ENCODE assay signal across 10 mouse cellular contexts in genomic region chr4:29301348-29301747, GRCm38 (mm10).
A peak's percentile ranks its signal among the peaks of the same experiment; 100 is the strongest.
DNase-seq lines count a peak whose midpoint lies in the region; ATAC-seq and TF ChIP-seq lines count a peak whose summit lies in the region.
"Had no signal": no experiment of that assay in that cellular context is flagged by ENCODE, and none has a peak within 500 bp of the region (broad histone marks: within the 10 kb centered on the region; RNA-seq: fewer than 3 reads in every experiment).

No protein-coding gene starts in this region.

- peak; percentile 15 for TF ChIP-seq CTCF in Patski (IDR thresholded peaks at IDR 0.05)

- no peaks in the 10 kb centered on the region for H3K4me1 ChIP-seq in heart, embryonic 10.5 days
- H3K4me1 ChIP-seq in heart, embryonic 11.5 days (ENCODE audit: control insufficient read depth, insufficient read depth, low read length), result no peaks in the 10 kb centered on the region
- H3K4me1 ChIP-seq: neural tube, embryonic 12.5 days had no signal

- H3K4me3 ChIP-seq in heart, embryonic 10.5 days, result no peak overlapping the region
- no peak overlapping the region for H3K4me3 ChIP-seq in heart, embryonic 11.5 days (ENCODE audit: low read depth, low read length)
- H3K4me3 ChIP-seq: erythroblast, embryonic 14.5 days; neural tube, embryonic 12.5 days had no signal

- WGBS in heart, embryonic 10.5 days, result 18% methylated on average over 1 of the region's 1 CpGs
- 22% methylated on average over 1 of the region's 1 CpGs for WGBS in heart, embryonic 11.5 days (ENCODE audit: insufficient replicate concordance)

- H3K4me2 ChIP-seq in heart, embryonic 11.5 days, result no peak overlapping the region
- H3K4me2 ChIP-seq: neural tube, embryonic 12.5 days had no signal

- DNase-seq in heart, embryonic 10.5 days (ENCODE audit: low spot score), result peak; percentile 78
- peak; percentile 16 for DNase-seq in lung, postnatal 14 days
- DNase-seq in lung, postnatal 25 days (ENCODE audit: low spot score), result no peak
- no peak for DNase-seq in Patski (ENCODE audit: low read depth, low spot score)
- no peak for DNase-seq in left cerebral cortex, adult 18-20 months (ENCODE audit: low spot score in 2 of 2)

- H3K27ac ChIP-seq in heart, embryonic 10.5 days, result no peak overlapping the region
- H3K27ac ChIP-seq in heart, embryonic 11.5 days (ENCODE audit: low read depth, low read length), result no peak overlapping the region
- H3K27ac ChIP-seq: neural tube, embryonic 12.5 days had no signal

- POLR2A ChIA-PET in Patski (lab: Charles Lee), result no interaction called here

- ATAC-seq in heart, embryonic 11.5 days (replicated peaks; ENCODE audit: insufficient number of reproducible peaks, low FRiP score, low TSS enrichment), result no peak
- no peak for ATAC-seq in Patski
- peak; percentile 84 for ATAC-seq in granulocyte monocyte progenitor cell, adult 5-6 weeks (replicated peaks; ENCODE audit: poor library complexity, severe bottlenecking)
- no peak for ATAC-seq in frontal cortex, adult (ENCODE audit: low TSS enrichment)

- no peaks in the 10 kb centered on the region for H3K27me3 ChIP-seq in heart, embryonic 10.5 days (ENCODE audit: insufficient read depth, poor library complexity, severe bottlenecking)
- no peaks in the 10 kb centered on the region for H3K27me3 ChIP-seq in heart, embryonic 11.5 days (ENCODE audit: control insufficient read depth, insufficient read depth, low read length)
- H3K27me3 ChIP-seq in Patski, result no peaks in the 10 kb centered on the region
- H3K27me3 ChIP-seq: neural tube, embryonic 12.5 days had no signal

- in situ Hi-C loops in Patski (cut with MboI; ENCODE audit: low pct_unique_long_range_greater_than_20kb), result no loop called here

- no peaks in the 10 kb centered on the region for H3K36me3 ChIP-seq in heart, embryonic 10.5 days
- no peaks in the 10 kb centered on the region for H3K36me3 ChIP-seq in heart, embryonic 11.5 days (ENCODE audit: control insufficient read depth, insufficient read depth, low read length)
- H3K36me3 ChIP-seq: neural tube, embryonic 12.5 days had no signal

- CTCF ChIA-PET in Patski (lab: Charles Lee), result no interaction called here

- no peak overlapping the region for H3K9ac ChIP-seq in heart, embryonic 11.5 days (ENCODE audit: low read depth, low read length)
- H3K9ac ChIP-seq: neural tube, embryonic 12.5 days had no signal

- H3K9me3 ChIP-seq in heart, embryonic 10.5 days, result no peaks in the 10 kb centered on the region
- H3K9me3 ChIP-seq in heart, embryonic 11.5 days (replicated peaks; ENCODE audit: control insufficient read depth, low read length), result no peaks in the 10 kb centered on the region
- H3K9me3 ChIP-seq: neural tube, embryonic 12.5 days had no signal

Comparison
In these comparisons a context has a peak if more than half of its experiments do, and no peak if none do; other contexts are left out.
1. DNase-seq: peak in heart, embryonic 10.5 days (single experiment) and lung, postnatal 14 days (single experiment); none in lung, postnatal 25 days (single experiment), Patski (single experiment) and left cerebral cortex, adult 18-20 months (0 of 2).